Mouse (Mus musculus) liver, embryonic 13.5 days (tissue): ENCODE measurements at regions not wholly inside any gene's neighbourhood (a gene's known extent, or its start where the extent isn't known, plus 50 kb on each side); places are given as distances from the start of the nearest gene placed in this dataset.

ENCODE experiments used
- ATAC-seq: fragments of 200-750 bp; cut with Nextera tagmentation; 2 replicates; pipeline ENCODE4 v1.8.0; 2017; ENCODE audit warnings: low read depth, mild to moderate bottlenecking, moderate number of reproducible peaks, moderate library complexity
- DNase-seq: peaks from one replicate; pipeline ENCODE4 v3.0.0; 2022
- H3K27ac ChIP-seq: fragments of 300-500 bp; sonication (generic); 2 replicates; pipeline ENCODE4 v1.5.1; 2015; ENCODE audit warnings: moderate library complexity, mild to moderate bottlenecking, inconsistent platforms
- H3K27me3 ChIP-seq: fragments of 300-500 bp; sonication (generic); 2 replicates; pipeline ENCODE4 v1.6.1; 2015; ENCODE audit warnings: mild to moderate bottlenecking, inconsistent platforms
- H3K36me3 ChIP-seq: fragments of 300-500 bp; sonication (generic); 2 replicates; pipeline ENCODE4 v1.6.1; 2015; ENCODE audit warnings: mild to moderate bottlenecking, inconsistent platforms
- H3K4me1 ChIP-seq: fragments of 300-500 bp; sonication (generic); replicated peaks from 2 replicates; pipeline ENCODE4 v1.6.1; 2015; ENCODE audit warnings: inconsistent platforms
- H3K4me2 ChIP-seq: fragments of 300-500 bp; sonication (generic); 2 replicates; pipeline ENCODE4 v1.6.1; 2015; ENCODE audit warnings: inconsistent platforms, mild to moderate bottlenecking, moderate library complexity
- H3K4me3 ChIP-seq: fragments of 300-500 bp; sonication (generic); replicated peaks from 2 replicates; pipeline ENCODE4 v1.5.1; 2015; ENCODE audit warnings: mild to moderate bottlenecking, inconsistent platforms
- H3K9ac ChIP-seq: fragments of 300-500 bp; sonication (generic); 2 replicates; pipeline ENCODE4 v1.6.1; 2015; ENCODE audit warnings: mild to moderate bottlenecking, inconsistent platforms
- H3K9me3 ChIP-seq: fragments of 300-500 bp; sonication (generic); replicated peaks from 2 replicates; pipeline ENCODE4 v1.6.1; 2016; ENCODE audit warnings: inconsistent platforms
- WGBS: fragments of 180-500 bp; shearing (Covaris S2); methylation state at CpG from one replicate; pipeline ENCODE4 v1.1.7; 2015; ENCODE audit not compliant: insufficient replicate concordance; 5-methylcytosine and 5-hydroxymethylcytosine counted together

GRCm38 (mm10) chr8:90762390-90762789 is 54.8 kb downstream of the Gm19935 start:
- no peaks in the 10 kb centered on the region for H3K36me3 ChIP-seq
- H3K4me1 ChIP-seq = no peaks in the 10 kb centered on the region
- H3K9ac ChIP-seq = no peak overlapping the region
- DNase-seq (no peak), ATAC-seq (no peak)
- no peaks in the 10 kb centered on the region for H3K27me3 ChIP-seq
- no peak overlapping the region for H3K27ac ChIP-seq
- no peak overlapping the region for H3K4me2 ChIP-seq
- no peaks in the 10 kb centered on the region; the same call in 1 of the 2 replicates for H3K9me3 ChIP-seq
- H3K4me3 ChIP-seq = no peak overlapping the region
- WGBS = 54% methylated on average over 7 of the region's 7 CpGs

DNA sequence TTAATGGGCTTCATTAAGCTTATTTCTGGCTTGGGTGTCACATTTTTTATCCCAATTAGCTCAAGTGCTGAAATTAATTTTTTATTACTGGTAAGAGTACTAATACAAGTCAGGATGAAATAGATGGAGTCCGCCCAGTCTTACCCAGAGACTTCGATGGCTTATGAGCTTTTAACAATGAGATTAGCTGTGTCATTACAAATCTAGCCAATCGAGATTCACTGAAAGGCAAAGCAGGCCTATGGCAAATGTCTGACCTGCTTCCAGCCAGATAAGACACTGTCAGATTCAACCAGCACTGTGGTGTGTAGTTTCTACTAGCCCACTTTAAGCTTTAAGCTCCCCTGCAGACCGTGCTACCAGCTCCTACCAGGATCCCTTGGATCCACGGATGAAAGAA is 55.2 kb downstream of the Gm19935 start:
- ATAC-seq (no peak), DNase-seq (no peak)
- no peaks in the 10 kb centered on the region for H3K4me1 ChIP-seq
- no peak overlapping the region for H3K9ac ChIP-seq
- no peak overlapping the region for H3K4me3 ChIP-seq
- H3K27me3 ChIP-seq = no peaks in the 10 kb centered on the region
- H3K36me3 ChIP-seq = no peaks in the 10 kb centered on the region
- no peaks in the 10 kb centered on the region; the same call in 1 of the 2 replicates for H3K9me3 ChIP-seq
- WGBS = 67% methylated on average over 5 of the region's 5 CpGs
- H3K27ac ChIP-seq = no peak overlapping the region
- no peak overlapping the region for H3K4me2 ChIP-seq

DNA sequence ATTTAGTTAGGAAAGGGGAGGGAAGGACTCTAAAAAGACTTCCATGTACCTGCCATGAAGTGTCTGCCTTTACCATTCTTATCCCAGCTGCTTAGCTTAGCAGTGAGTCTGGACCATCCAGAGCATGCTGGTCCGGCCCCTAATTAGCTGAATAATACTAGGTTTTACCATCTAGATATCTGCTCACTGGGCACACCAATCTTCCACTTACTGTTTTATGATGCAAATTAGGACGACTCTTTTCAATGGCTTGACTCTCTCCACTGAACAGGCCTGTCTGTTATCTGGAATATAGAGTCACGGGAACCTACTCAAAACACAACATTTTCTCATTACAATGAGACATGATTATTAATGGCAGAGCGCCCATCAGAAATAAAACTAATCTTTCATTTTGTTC is 55.7 kb downstream of the Gm19935 start:
- 65% methylated on average over 4 of the region's 4 CpGs for WGBS

DNA sequence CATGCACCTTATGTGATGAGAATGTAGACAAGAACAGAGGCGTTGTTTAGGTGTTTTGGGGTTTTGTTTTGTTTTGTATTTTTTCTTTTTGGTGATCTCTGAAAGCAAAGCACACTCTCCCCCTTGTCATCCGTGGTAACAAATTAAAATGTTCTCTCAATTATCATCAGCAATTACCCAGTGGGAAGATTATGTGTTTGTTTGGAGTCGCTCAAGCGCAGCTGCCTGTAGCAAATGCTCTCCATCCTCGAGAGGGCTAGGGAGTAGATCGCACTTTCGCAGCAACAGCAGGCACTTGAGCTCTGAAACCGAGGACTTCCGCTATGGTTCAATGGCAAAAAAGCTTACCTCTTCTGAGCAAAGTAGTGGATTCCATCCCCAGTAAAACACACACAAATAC is 57.7 kb downstream of the Gm19935 start:
- H3K27ac ChIP-seq = no peak overlapping the region
- WGBS = 72% methylated on average over 9 of the region's 9 CpGs
- no peak for ATAC-seq
- no peaks in the 10 kb centered on the region for H3K27me3 ChIP-seq
- H3K4me3 ChIP-seq = no peak overlapping the region
- H3K4me2 ChIP-seq = no peak overlapping the region
- no peak for DNase-seq
- no peaks in the 10 kb centered on the region for H3K4me1 ChIP-seq
- no peaks in the 10 kb centered on the region; the same call in 1 of the 2 replicates for H3K9me3 ChIP-seq
- no peak overlapping the region for H3K9ac ChIP-seq
- H3K36me3 ChIP-seq = no peaks in the 10 kb centered on the region

More for the DNA sequence above, 55.7 kb downstream of the Gm19935 start:
- H3K36me3 ChIP-seq = no peaks in the 10 kb centered on the region
- H3K4me2 ChIP-seq = no peak overlapping the region
- no peaks in the 10 kb centered on the region; the same call in 1 of the 2 replicates for H3K9me3 ChIP-seq
- ATAC-seq (no peak), DNase-seq (no peak)
- no peaks in the 10 kb centered on the region for H3K4me1 ChIP-seq
- no peak overlapping the region for H3K4me3 ChIP-seq
- no peaks in the 10 kb centered on the region for H3K27me3 ChIP-seq
- no peak overlapping the region for H3K27ac ChIP-seq
- no peak overlapping the region for H3K9ac ChIP-seq

GRCm38 (mm10) chr8:90755020-90755419 is 62.2 kb downstream of the Gm19935 start:
- Histone ChIP-seq H3K9ac (no peak overlapping the region), H3K27ac (no peak overlapping the region), H3K9me3 (no peaks in the 10 kb centered on the region), H3K4me3 (no peak overlapping the region), H3K4me1 (no peaks in the 10 kb centered on the region), H3K4me2 (no peak overlapping the region), H3K27me3 (no peaks in the 10 kb centered on the region), H3K36me3 (no peaks in the 10 kb centered on the region)
- ATAC-seq (no peak), DNase-seq (no peak)
- 70% methylated on average over 4 of the region's 4 CpGs for WGBS

GRCm38 (mm10) chr8:90743546-90743945 is 73.6 kb downstream of the Gm19935 start:
- DNase-seq (no peak), ATAC-seq (no peak)
- H3K4me3 ChIP-seq = no peak overlapping the region
- no peaks in the 10 kb centered on the region for H3K4me1 ChIP-seq
- no peaks in the 10 kb centered on the region for H3K36me3 ChIP-seq
- no peak overlapping the region for H3K9ac ChIP-seq
- no peak overlapping the region for H3K4me2 ChIP-seq
- H3K27ac ChIP-seq = no peak overlapping the region
- WGBS = 75% methylated on average over 2 of the region's 2 CpGs
- H3K9me3 ChIP-seq = no peaks in the 10 kb centered on the region
- no peaks in the 10 kb centered on the region for H3K27me3 ChIP-seq

- Histone ChIP-seq H3K4me3 (no peak overlapping the region), H3K9me3 (no peaks in the 10 kb centered on the region), H3K36me3 (no peaks in the 10 kb centered on the region), H3K4me2 (no peak overlapping the region), H3K27ac (no peak overlapping the region), H3K4me1 (no peaks in the 10 kb centered on the region), H3K27me3 (no peaks in the 10 kb centered on the region), H3K9ac (no peak overlapping the region)
- WGBS = 44% methylated on average over 9 of the region's 9 CpGs
- no peak for DNase-seq
- ATAC-seq = no peak
Observed at GRCm38 (mm10) chr8:90740963-90741733, 76.0 kb downstream of the Gm19935 start.

- WGBS = 70% methylated on average over 2 of the region's 2 CpGs
- H3K27ac ChIP-seq = no peak overlapping the region
- no peaks in the 10 kb centered on the region for H3K27me3 ChIP-seq
- ATAC-seq (no peak), DNase-seq (no peak)
- no peaks in the 10 kb centered on the region for H3K9me3 ChIP-seq
- no peak overlapping the region for H3K9ac ChIP-seq
- no peaks in the 10 kb centered on the region for H3K4me1 ChIP-seq
- no peak overlapping the region for H3K4me3 ChIP-seq
- no peaks in the 10 kb centered on the region for H3K36me3 ChIP-seq
- H3K4me2 ChIP-seq = no peak overlapping the region
Observed at GRCm38 (mm10) chr8:90740302-90740962, 76.8 kb downstream of the Gm19935 start.

- H3K4me3 ChIP-seq = no peak overlapping the region
- ATAC-seq (no peak), DNase-seq (no peak)
- no peak overlapping the region for H3K27ac ChIP-seq
- H3K4me1 ChIP-seq = no peaks in the 10 kb centered on the region
- no peak overlapping the region for H3K4me2 ChIP-seq
- no peak overlapping the region for H3K9ac ChIP-seq
- H3K9me3 ChIP-seq = no peaks in the 10 kb centered on the region
- 33% methylated on average over 1 of the region's 1 CpGs for WGBS
- no peaks in the 10 kb centered on the region for H3K27me3 ChIP-seq
- H3K36me3 ChIP-seq = no peaks in the 10 kb centered on the region
Observed at GRCm38 (mm10) chr8:90728011-90728410, 89.2 kb downstream of the Gm19935 start.

- Histone ChIP-seq H3K4me1 (no peaks in the 10 kb centered on the region), H3K4me2 (no peak overlapping the region), H3K9me3 (no peaks in the 10 kb centered on the region), H3K9ac (no peak overlapping the region), H3K27ac (no peak overlapping the region), H3K27me3 (no peaks in the 10 kb centered on the region), H3K4me3 (no peak overlapping the region), H3K36me3 (no peaks in the 10 kb centered on the region)
- ATAC-seq (no peak), DNase-seq (no peak)
- WGBS = 70% methylated on average over 5 of the region's 5 CpGs
Observed at GRCm38 (mm10) chr8:90725188-90725587, 92.0 kb downstream of the Gm19935 start.

GRCm38 (mm10) chr8:90716436-90716835 is 100.8 kb downstream of the Gm19935 start:
- H3K9me3 ChIP-seq = no peaks in the 10 kb centered on the region
- H3K4me3 ChIP-seq = no peak overlapping the region
- no peak for ATAC-seq
- H3K4me2 ChIP-seq = no peak overlapping the region
- H3K4me1 ChIP-seq = no peaks in the 10 kb centered on the region
- no peak overlapping the region for H3K9ac ChIP-seq
- 40% methylated on average over 3 of the region's 3 CpGs for WGBS
- H3K27ac ChIP-seq = no peak overlapping the region
- no peak for DNase-seq
- H3K36me3 ChIP-seq = no peaks in the 10 kb centered on the region
- H3K27me3 ChIP-seq = no peaks in the 10 kb centered on the region

DNA sequence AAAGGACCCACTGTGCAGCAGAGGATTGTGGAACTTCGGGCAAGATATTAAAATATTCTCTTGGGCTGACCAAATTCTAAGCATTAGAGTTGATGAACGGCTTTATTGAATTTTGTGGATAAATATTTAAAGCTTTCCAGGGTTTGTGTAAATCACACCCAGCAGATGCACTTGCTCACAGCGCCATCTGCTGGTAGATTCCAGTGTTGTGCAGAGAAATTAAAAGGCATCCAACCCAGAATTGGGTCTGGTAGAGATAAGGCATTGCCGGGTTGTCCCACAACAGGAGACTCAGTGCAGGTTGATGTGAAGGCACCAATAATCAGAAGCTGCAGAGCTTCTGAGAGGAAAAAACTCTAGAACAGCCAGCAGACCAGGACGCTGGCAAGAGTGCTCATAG is 108.7 kb downstream of the Gm19935 start:
- no peaks in the 10 kb centered on the region for H3K9me3 ChIP-seq
- H3K4me2 ChIP-seq = no peak overlapping the region
- H3K36me3 ChIP-seq = no peaks in the 10 kb centered on the region
- no peaks in the 10 kb centered on the region for H3K27me3 ChIP-seq
- DNase-seq (no peak), ATAC-seq (no peak)
- 14% methylated on average over 5 of the region's 5 CpGs for WGBS
- H3K4me3 ChIP-seq = no peak overlapping the region
- H3K9ac ChIP-seq = no peak overlapping the region
- H3K27ac ChIP-seq = no peak overlapping the region
- H3K4me1 ChIP-seq = no peaks in the 10 kb centered on the region
